Mouse (Mus musculus) lung, postnatal 10 days (tissue): Measurements from ENCODE around the gene Lrit3.
A peak's percentile ranks its signal among the peaks of the same experiment; 100 is the strongest.

Source experiments
- DNase-seq: peaks from one replicate; pipeline ENCODE4 v3.0.0; 2021

The Lrit3 gene

DNA sequence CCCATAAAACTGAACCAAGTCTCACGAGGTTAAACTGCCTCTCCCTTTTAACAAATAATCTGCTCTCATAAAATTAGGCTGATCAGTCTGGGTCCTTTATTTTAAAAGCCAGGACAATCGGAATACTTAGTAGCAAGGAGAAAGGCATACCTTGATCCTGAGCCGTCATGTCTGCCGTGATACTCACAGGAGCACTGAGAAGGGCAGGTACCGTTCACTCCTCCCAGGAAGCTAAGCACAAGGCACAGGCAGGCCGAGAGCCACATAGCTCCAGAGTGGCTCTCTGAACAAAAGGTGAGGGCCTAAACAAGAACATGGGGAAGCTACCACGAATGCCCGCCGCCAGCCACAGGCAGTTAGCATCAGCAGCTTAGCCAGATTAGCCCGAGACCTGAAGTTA, at the start of gene Lrit3:
Gene Lrit3, minus strand, starts transcription at position 266 of the 400 bp plus-strand sequence.
- no peak for DNase-seq

DNA sequence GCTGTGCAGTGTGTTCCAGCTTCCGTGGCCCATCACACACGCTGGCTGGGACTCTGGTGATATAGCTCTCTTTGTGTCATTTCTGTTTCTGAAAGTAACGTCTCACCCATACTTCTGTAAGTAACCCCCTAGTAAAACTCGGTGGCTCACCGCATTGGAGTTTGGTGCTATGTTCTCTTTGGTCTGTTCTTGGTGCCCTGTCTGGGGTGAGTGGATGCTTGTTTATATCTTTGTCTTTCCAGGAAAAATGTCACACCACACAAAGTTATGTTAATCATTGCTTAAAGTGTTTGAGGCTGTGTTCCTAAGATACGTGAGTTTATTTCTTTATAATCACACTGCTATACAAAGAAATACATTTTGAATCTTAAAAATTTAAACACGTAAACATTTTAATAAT, 43.0 kb upstream of the Lrit3 start:
- DNase-seq, result no peak

DNA sequence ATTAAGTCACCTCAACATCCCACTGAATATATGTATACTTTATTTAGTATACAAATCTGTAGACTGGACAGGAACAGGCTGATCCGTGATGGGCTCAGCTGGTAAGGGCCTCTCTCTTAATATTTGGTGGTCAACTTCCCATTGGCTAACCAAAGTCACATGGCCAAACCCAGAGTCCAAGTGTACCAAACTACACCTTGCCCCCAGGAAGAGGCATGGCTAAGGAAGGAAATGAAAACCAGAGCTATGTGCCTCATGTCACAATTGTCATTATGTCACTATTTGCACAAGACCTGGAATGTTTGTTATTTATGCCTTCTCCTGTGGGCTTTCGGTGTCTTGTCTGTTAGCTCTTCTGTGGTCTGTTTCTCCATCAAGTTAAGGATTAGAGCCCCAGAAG, 42.0 kb upstream of the Lrit3 start:
- no peak for DNase-seq

DNA sequence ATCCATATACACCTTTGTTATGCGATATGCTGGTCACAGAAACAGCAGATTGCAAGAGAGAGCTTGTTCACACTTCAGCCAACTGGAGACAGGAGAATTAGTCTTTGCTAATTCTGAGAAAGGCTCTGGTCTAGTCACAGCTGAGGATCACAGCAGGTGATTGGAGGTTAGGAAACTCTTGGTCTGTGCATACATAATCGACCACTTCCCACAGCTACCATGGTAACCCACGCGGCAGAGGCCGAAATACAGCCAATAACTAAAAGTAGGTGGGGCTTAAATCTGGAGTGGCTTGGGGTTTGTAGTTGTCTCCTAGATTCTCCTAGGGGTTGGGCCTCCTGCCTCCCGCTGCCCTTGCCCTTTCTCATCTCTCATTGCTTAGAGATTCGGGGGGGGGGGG, 34.2 kb upstream of the Lrit3 start:
- DNase-seq, result no peak

- no peak for DNase-seq
Measured at GRCm38 (mm10) chr3:129836965-129837364, 33.1 kb upstream of the Lrit3 start.

- DNase-seq, result peak; percentile 32
Measured at GRCm38 (mm10) chr3:129836051-129836697, 32.3 kb upstream of the Lrit3 start.

DNA sequence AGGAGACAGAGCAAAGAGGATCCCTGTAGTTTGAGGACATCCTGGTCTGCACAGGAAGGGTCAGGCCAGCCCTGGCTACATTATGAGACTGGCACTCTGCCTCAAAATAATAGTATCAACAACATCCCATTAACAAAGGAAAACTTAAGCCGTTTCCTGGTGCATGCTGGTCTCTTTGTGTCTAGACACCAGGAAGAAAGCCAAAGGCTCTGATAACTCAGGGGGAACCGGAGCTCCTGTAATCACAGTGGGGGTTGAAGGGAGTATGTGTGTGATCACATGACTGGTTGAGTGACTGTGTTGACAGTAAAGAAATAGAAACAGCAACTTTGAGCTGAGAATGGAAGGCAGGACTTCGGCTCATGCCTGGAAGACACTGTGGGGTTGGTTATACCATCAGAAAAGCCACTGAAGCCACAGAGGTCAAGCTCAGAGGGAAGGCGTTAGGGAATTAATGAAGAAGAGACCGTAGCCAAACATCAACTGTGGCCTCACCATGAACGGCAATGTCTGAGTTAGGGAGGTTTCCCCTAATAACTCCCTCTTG, 31.6 kb upstream of the Lrit3 start, which contains the start of gene Cfi:
Gene Cfi, plus strand, starts transcription at position 497 of the 547 bp plus-strand sequence.
- peak; percentile 43 for DNase-seq

- peak; percentile 98 for DNase-seq
Measured at GRCm38 (mm10) chr3:129831035-129831568, 27.3 kb upstream of the Lrit3 start, which contains the start of gene Gar1. Gene Gar1 (minus strand): TSS chr3:129831396.

- DNase-seq, result peak; percentile 50
Measured at GRCm38 (mm10) chr3:129830626-129831025, 26.8 kb upstream of the Lrit3 start.

DNA sequence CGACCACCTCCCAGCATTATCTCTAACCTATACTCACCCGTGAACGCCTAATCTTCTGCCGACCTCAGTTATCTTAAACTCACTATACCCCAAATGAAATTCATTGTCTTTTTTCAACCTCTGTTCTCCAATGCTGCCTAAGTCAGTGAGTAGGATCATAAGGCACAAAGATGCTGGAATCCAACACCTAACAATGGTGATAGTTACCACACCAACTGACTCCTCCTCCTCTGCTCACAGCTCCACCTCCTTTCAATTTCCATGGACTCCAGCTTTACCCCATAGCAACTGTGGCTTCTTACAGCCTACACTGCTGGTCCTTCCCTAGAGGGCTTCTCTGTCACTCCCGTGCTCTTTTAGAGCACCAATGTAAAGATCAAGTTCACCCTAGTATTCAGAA, 23.9 kb upstream of the Lrit3 start:
- DNase-seq, result no peak

GRCm38 (mm10) chr3:129826691-129827090, 22.9 kb upstream of the Lrit3 start:
- DNase-seq, result no peak

DNA sequence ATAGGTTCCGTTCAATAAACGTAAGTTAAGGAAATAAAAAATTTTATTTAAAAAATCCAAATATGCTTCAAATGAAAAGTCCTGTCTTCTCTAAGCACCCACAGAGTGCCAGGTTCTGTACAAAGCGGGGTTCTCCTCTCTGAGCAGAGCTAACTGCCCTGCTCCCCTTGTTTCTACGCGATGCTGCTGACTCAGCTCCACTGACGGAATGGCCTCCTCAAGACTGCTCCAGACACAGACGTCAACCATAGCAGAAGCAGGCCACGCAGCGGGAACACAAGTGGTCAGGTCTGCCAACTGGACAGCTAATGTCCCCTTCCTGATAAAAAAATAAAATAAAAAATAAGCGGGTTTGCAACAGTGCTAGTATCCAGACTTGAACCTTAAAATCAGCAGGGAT, 21.1 kb upstream of the Lrit3 start:
- DNase-seq, result no peak

- DNase-seq, result no peak
Measured at GRCm38 (mm10) chr3:129824146-129824545, 20.3 kb upstream of the Lrit3 start.

DNA sequence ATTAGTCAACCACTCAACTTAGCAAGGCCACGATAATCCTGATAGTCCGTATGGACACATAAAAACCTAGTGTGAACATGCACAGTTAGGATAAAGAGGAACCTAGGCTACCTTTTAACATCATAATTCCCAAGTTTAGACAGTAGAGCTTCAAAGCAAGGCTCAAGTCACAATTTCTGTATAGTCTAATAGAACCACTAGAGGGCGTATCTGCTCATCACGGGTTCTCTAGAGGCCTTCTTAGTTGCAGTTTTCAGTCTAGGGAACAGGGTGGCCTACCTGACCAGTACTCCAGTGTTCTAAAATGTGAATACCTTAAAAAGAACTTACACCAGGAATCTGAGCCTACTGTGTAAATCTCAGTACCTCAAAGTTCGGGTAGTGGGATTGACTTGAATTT, 19.5 kb upstream of the Lrit3 start:
- DNase-seq, result peak; percentile 30

DNA sequence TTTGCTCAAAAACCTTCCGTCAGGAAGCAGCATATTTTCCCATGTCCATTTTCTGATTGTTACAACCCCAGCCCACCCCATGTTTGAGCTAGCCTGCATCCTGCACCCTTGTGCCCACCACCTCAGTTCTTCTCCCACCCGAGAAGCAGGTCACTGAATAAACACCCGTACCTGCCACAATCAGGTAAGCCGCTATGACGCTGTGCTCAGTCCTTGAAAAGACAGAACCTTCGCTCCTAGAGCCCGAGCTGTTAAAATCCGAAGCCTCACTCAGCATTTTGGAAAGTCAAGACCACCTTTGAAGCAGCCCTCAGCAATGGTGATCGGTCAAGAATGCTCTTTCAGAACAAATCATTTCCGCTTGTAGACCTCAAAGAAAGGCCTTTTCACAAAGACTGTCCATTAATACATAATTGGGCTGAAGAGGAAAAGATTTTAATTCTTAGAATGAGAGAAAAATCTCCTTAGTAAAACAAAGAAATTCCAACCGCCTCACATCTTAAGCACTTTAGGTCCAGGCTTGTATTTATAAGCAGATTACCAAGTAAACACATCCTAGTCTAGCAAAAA, 18.5 kb upstream of the Lrit3 start, which contains the start of gene Rrh:
Gene Rrh, minus strand, starts transcription at position 382 of the 570 bp plus-strand sequence.
- no peak for DNase-seq

GRCm38 (mm10) chr3:129821736-129822135, 17.9 kb upstream of the Lrit3 start:
- DNase-seq, result peak; percentile 16

GRCm38 (mm10) chr3:129820847-129821246, 17.0 kb upstream of the Lrit3 start:
- peak; percentile 7 for DNase-seq

DNA sequence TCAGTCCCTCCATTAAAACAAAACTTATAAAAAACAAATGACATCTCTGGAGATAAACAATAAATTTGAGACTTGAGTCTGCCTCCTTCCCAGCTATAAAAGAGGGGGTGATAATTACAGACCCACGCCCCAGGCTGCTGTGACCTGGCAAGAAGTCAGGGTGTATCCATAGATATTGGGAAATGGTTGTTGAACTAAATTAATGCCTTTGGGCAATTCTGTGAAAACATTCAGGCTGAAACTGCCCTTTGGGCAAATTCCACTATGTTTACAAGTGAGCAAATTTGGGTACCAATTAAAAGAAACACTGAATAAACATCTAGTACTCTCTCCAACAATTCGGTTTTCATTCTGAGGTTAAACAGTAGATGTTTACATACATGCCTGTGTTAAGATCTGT, 4.8 kb downstream of the Lrit3 start:
- no peak for DNase-seq

DNA sequence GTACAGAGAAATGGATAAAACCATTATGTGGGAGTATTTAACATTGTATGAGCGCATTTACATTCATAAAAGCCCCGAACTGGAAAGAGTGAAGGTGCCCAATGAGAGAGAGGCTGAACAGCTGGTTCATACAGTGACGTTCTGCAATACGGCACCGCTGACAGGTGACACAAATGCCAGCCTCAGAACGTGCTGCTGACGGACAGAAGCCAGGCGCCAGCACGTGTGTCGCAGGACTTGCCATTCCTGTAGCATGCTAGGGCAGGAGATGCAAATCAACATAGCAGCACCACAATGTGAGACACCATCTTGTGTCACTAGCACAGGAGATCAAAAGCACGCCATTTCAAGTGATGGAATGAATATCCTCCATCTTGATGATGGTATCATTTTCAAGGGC, 5.3 kb downstream of the Lrit3 start:
- DNase-seq, result no peak

DNA sequence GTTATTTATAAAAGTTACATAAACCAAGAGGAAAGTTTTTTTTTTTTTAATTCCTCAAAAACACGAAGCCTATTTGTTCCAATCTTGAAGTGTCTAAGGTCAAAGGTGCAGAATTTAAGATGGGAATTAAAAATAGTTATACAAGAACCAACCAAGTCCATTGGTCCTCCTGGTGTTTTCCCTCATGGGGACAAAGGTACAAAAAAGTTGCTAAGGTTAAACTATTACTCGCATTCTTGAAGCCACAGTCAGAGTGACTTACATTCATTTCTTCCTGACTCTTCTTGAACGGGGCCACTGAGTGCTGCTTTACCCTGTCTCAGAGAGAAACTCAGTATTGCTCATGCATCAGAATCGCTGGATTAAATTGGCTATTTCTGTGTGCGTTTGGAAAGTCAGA, 6.5 kb downstream of the Lrit3 start:
- no peak for DNase-seq

DNA sequence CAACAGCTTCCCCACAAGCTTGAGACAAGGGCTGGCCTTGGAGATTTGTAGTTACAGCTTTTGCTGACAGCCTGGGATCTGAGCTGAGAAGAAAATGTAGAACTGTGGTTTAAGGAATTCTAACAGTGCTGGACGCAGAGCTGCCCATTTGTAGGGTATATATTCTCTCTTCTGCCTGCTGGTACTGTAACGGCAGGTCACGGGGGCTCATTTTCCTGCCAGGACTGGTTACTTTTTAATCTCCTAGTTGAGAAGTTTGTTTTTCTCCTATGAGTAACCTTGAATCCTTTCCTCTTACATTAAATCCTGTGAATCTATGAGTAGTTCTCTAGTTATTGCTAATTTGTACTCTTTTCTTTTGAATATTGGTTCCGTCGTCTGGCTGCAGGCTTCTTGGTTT, 10.0 kb downstream of the Lrit3 start:
- DNase-seq, result no peak

DNA sequence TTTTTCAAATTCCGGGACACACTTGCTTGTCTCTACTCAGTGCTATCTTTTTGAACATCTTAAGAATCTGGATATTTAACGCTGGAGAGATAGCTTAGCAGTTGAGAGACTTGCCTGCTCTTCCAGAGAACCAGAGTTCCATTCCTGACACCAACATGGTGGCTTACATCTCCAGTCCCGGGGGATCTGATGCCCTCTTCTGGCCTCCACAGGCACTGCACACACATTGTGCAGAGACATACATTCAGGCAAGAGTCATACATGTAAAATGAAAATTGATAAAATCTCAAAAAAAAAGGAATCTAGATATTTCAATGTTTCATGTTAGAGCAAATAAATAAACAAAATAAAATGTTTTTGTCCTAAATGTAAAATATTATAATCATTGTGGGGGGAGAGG, 21.1 kb downstream of the Lrit3 start:
- DNase-seq, result no peak

- no peak for DNase-seq
Measured at GRCm38 (mm10) chr3:129781435-129781834, 22.4 kb downstream of the Lrit3 start.

DNA sequence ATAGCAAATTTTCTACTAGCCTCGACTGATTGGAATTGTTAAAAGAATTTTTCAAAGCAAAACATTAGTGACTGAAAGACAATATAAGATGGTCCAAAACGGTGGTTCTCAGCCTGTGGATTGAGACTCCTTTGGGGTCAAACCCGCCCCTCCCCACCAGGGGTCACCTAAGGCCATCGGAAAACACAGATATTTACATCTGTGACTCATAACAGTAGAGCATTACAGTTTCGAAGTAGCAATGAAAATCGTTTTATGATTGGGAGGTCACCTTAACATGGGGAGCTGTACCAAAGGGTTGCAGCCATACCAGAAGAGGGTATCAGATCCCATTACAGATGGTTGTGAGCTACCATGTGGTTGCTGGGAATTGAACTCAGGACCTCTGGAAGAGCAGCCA, 32.6 kb downstream of the Lrit3 start:
- DNase-seq, result no peak
